Mouse (Mus musculus) heart, postnatal 0 days (tissue): ENCODE results near the gene Dnajb13. TPM values are rescaled to one million over a fixed set of nuclear protein-coding genes. Genes with fewer than 3 reads are reported as not detected.

Source experiments
- ATAC-seq: fragments of 200-750 bp; cut with Nextera tagmentation; 2 replicates; pipeline ENCODE4 v1.8.0; 2017; ENCODE audit warnings: low read depth, moderate number of reproducible peaks, moderate library complexity; ENCODE audit not compliant: insufficient read depth
- DNase-seq: peaks from one replicate; pipeline ENCODE4 v3.0.0-alpha.2; 2016; ENCODE audit warnings: low spot score
- H3K27ac ChIP-seq: fragments of 300-500 bp; sonication (generic); 2 replicates; pipeline ENCODE4 v1.5.1; 2014; ENCODE audit warnings: low read depth, mild to moderate bottlenecking
- H3K27me3 ChIP-seq: fragments of 300-500 bp; sonication (generic); 2 replicates; pipeline ENCODE4 v1.6.1; 2014; ENCODE audit warnings: low read length, mixed read lengths; ENCODE audit not compliant: control insufficient read depth, insufficient read depth
- H3K36me3 ChIP-seq: fragments of 300-500 bp; sonication (generic); replicated peaks from 2 replicates; pipeline ENCODE4 v1.6.1; 2014; ENCODE audit warnings: low read length, mixed read lengths; ENCODE audit not compliant: control insufficient read depth, insufficient read depth
- H3K4me1 ChIP-seq: fragments of 300-500 bp; sonication (generic); 2 replicates; pipeline ENCODE4 v1.6.1; 2014; ENCODE audit warnings: antibody characterized with exemption; ENCODE audit not compliant: control insufficient read depth, insufficient read depth
- H3K4me2 ChIP-seq: fragments of 300-500 bp; sonication (generic); 2 replicates; pipeline ENCODE4 v1.6.1; 2014; ENCODE audit warnings: low read depth, mild to moderate bottlenecking, low read length, moderate library complexity
- H3K4me3 ChIP-seq: fragments of 300-500 bp; sonication (generic); 2 replicates; pipeline ENCODE4 v1.5.1; 2014; ENCODE audit warnings: low read depth, low read length
- H3K9ac ChIP-seq: fragments of 300-500 bp; sonication (generic); replicated peaks from 2 replicates; pipeline ENCODE4 v1.6.1; 2014; ENCODE audit warnings: low read depth, low read length, mixed read lengths
- H3K9me3 ChIP-seq: fragments of 300-500 bp; sonication (generic); replicated peaks from 2 replicates; pipeline ENCODE4 v1.6.1; 2016; ENCODE audit warnings: low read length; ENCODE audit not compliant: control insufficient read depth
- CTCF ChIP-seq: IDR thresholded peaks from 2 replicates; pipeline ENCODE4 v1.5.1; 2016; ENCODE audit warnings: antibody characterized with exemption, control low read depth, low read depth
- EP300 ChIP-seq: IDR thresholded peaks from 2 replicates; pipeline ENCODE4 v1.6.1; 2016; ENCODE audit warnings: antibody characterized with exemption, low read depth
- WGBS: fragments of 180-500 bp; shearing (Covaris S2); extraction: QIAGEN DNeasy Blood & Tissue Kit; methylation state at CpG from one replicate; pipeline ENCODE4 v1.1.7; 2014; 5-methylcytosine and 5-hydroxymethylcytosine counted together
- polyA plus RNA-seq: library from polyadenylated mRNA; unstranded; fragments of >200 nt; fragmentation: Nextera tagmentation; extraction: Ambion mirVana; gene quantifications from 2 replicates; pipeline ENCODE4 v1.2.1, GENCODE M21; 2015
- total RNA-seq: library from RNA; depleted of rRNA; stranded (reverse); fragments of >200 nt; gene quantifications from 2 replicates; pipeline ENCODE4 v1.2.3, GENCODE M21; 2014; ENCODE audit warnings: low replicate concordance

Gene Dnajb13
- total and polyA plus RNA-seq, 2 experiments from 2014 or later: 0.07 TPM; not detected in 1

- no peak overlapping the region for H3K4me3 ChIP-seq
- H3K4me2 ChIP-seq: no peak overlapping the region
- H3K27me3 ChIP-seq: no peaks in the 10 kb centered on the region
- WGBS: 49% methylated on average over 5 of the region's 5 CpGs
- H3K4me1 ChIP-seq: peaks cover 12% of the 10 kb centered on the region; the same call in 1 of the 2 replicates
- peak; percentile 22; the same call in 1 of the 2 replicates for ATAC-seq
- TF ChIP-seq CTCF (no peak), EP300 (no peak)
- no peak for DNase-seq
- no peak overlapping the region for H3K9ac ChIP-seq
- no peaks in the 10 kb centered on the region for H3K9me3 ChIP-seq
- peaks cover 18% of the 10 kb centered on the region for H3K36me3 ChIP-seq
- peak overlapping the region; percentile 88 for H3K27ac ChIP-seq
Measured at GRCm38 (mm10) chr7:100554939-100555338, 40.2 kb upstream of the Dnajb13 start.

GRCm38 (mm10) chr7:100550338-100551007, 35.7 kb upstream of the Dnajb13 start:
- Histone ChIP-seq H3K4me1 (peaks cover 11% of the 10 kb centered on the region; the same call in 1 of the 2 replicates), H3K27ac (peak overlapping the region; percentile 44), H3K9me3 (no peaks in the 10 kb centered on the region), H3K9ac (no peak overlapping the region), H3K36me3 (peaks cover 28% of the 10 kb centered on the region), H3K4me3 (no peak overlapping the region), H3K4me2 (no peak overlapping the region), H3K27me3 (no peaks in the 10 kb centered on the region)
- DNase-seq (no peak), ATAC-seq (peak; percentile 21; the same call in 1 of the 2 replicates)
- TF ChIP-seq EP300 (no peak), CTCF (peak; percentile 40)
- 34% methylated on average over 5 of the region's 5 CpGs for WGBS

DNA sequence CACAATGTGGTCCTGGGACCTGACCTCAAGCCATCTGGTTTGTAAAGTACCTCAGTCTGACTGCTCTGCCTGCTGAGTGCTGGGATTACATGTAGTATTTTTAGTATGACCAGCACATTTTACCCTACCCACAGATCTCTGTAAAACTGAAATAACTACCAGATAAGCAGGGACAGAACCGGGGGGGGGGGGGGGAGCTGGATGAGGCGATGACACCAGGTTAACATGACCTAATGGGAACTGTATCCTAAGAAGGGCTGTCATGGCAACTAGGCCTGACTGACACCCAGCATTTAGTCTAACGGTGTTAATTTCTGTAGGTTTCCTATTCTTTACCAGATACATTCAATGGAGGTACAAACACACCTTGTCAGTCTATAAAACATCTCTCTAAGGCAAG, 35.0 kb upstream of the Dnajb13 start:
- ATAC-seq: peak; percentile 77
- WGBS: 42% methylated on average over 3 of the region's 3 CpGs
- H3K27ac ChIP-seq: peak overlapping the region; percentile 44

GRCm38 (mm10) chr7:100547631-100548030, 32.9 kb upstream of the Dnajb13 start:
- Histone ChIP-seq H3K27ac (peak overlapping the region; percentile 11; the same call in 1 of the 2 replicates), H3K9ac (no peak overlapping the region), H3K4me2 (no peak overlapping the region), H3K4me1 (peaks cover 3% of the 10 kb centered on the region; the same call in 1 of the 2 replicates), H3K9me3 (no peaks in the 10 kb centered on the region), H3K36me3 (peaks cover 24% of the 10 kb centered on the region), H3K27me3 (no peaks in the 10 kb centered on the region), H3K4me3 (no peak overlapping the region)
- no peak for DNase-seq
- no peak for TF ChIP-seq EP300
- no peak for TF ChIP-seq CTCF
- ATAC-seq: no peak
- 16% methylated on average over 4 of the region's 4 CpGs for WGBS

More for the DNA sequence above, 35.0 kb upstream of the Dnajb13 start:
- peaks cover 5% of the 10 kb centered on the region; the same call in 1 of the 2 replicates for H3K4me1 ChIP-seq
- peaks cover 28% of the 10 kb centered on the region for H3K36me3 ChIP-seq
- TF ChIP-seq CTCF: no peak
- TF ChIP-seq EP300: no peak
- DNase-seq: no peak
- H3K9me3 ChIP-seq: no peaks in the 10 kb centered on the region
- H3K27me3 ChIP-seq: no peaks in the 10 kb centered on the region
- no peak overlapping the region for H3K4me2 ChIP-seq
- H3K9ac ChIP-seq: no peak overlapping the region
- H3K4me3 ChIP-seq: no peak overlapping the region

DNA sequence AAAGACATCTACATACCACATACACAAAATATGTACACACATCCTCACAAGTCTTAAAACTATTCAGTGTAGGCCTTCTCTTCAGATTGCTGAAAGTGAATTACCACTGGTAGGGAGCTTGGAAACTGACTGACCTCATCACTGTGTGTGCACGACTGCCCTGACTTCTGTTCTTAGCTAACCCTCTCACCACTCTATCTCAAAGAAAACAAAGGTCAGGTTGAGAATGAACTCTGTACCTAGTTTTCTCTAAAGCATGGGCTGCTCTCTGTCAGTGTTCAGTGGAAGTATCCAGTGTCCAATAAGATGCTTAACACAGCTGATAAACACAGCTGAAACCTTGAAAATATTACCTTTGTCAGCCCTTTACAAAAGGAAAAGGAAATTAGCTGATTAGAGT, 29.7 kb upstream of the Dnajb13 start:
- H3K36me3 ChIP-seq: peaks cover 19% of the 10 kb centered on the region
- no peak overlapping the region for H3K9ac ChIP-seq
- TF ChIP-seq EP300 (no peak), CTCF (no peak)
- 46% methylated on average over 1 of the region's 1 CpGs for WGBS
- H3K4me3 ChIP-seq: no peak overlapping the region
- DNase-seq (no peak), ATAC-seq (no peak)
- no peak overlapping the region for H3K4me2 ChIP-seq
- H3K9me3 ChIP-seq: no peaks in the 10 kb centered on the region
- H3K4me1 ChIP-seq: peaks cover 3% of the 10 kb centered on the region; the same call in 1 of the 2 replicates
- no peak overlapping the region for H3K27ac ChIP-seq
- H3K27me3 ChIP-seq: no peaks in the 10 kb centered on the region
